In the genomic region with DNA sequence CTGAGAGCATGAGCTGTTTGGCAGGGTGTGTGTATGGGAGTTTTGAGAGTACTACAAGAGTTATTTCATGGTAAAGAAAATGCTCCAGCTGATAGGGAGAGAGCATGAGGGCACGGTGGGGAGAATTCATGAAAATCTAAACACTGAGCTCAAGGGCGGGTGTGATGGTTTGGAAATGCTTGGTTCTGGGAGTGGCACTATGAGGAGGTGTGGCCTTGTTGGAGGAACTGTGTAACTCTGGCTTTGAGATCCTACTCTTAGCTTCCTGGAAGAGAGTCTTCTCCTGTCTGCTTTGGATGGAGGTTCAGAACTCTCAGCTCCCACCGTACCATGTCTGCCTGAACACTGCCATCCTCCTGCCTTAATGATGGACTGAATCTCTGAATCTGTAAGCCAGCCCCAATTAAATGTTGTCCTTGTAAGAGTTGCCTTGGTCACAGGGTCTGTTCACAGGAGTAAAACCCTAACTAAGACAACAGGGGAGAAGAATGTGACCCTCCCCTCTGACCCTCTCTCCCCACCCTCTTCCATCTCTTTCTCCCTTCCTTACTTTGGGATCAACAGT, we compare ENCODE assay signal across 20 mouse cellular contexts. TPM values are rescaled to one million over a fixed set of nuclear protein-coding genes. Genes with fewer than 3 reads are reported as not detected.
DNase-seq lines count a peak whose midpoint lies in the region; ATAC-seq lines count a peak whose summit lies in the region.
"Had no signal": no experiment of that assay in that cellular context is flagged by ENCODE, and none has a peak within 500 bp of the region (broad histone marks: within the 10 kb centered on the region; RNA-seq: fewer than 3 reads in every experiment).

No protein-coding gene starts in this region.

- ATAC-seq in megakaryocyte, adult 5-6 weeks (ENCODE audit: poor library complexity, severe bottlenecking) = peak; percentile 54; the same call in 1 of the 2 replicates
- ATAC-seq: activated CD4-positive, CD25-positive, alpha-beta regulatory T cell, adult 4 months; forebrain, embryonic 13.5 days; forebrain, postnatal 0 days; intestine, postnatal 0 days; Patski had no signal

- peak; percentile 64 for DNase-seq in heart, adult 11 months
- DNase-seq in heart, postnatal 4 days = no peak
- peak; percentile 26 for DNase-seq in ZHBTc4 (ENCODE audit: low read depth, low spot score)
- no peak for DNase-seq in adrenal gland, adult (ENCODE audit: inconsistent age in 2 of 2, low spot score in 1 of 2)
- DNase-seq in frontal cortex, postnatal 36 days (ENCODE audit: low spot score in 2 of 2) = no peak
- DNase-seq: adrenal gland, postnatal 10 days; adrenal gland, postnatal 36 days; B cell, adult 2 months; cerebellum, adult 18-20 months; cerebellum, adult 9-10 months; cerebellum, postnatal 14 days; forebrain, postnatal 0 days; gastrocnemius, postnatal 36 days; heart, postnatal 14 days; kidney, adult 2 months had no signal

RNA-seq across cellular contexts. Expression of a gene that starts 58.7 kb away (rescaled TPM):
- 1 to 10 TPM; 6.2 to 6.9 TPM for total RNA-seq in heart, postnatal 4 days (2021)
- total RNA-seq in megakaryocyte, adult 5-6 weeks (2015) = 21.6 and 26.5 TPM in 2 replicates
- 14.8 and 15.1 TPM in 2 replicates for total RNA-seq in megakaryocyte, adult 5-6 weeks (2017)

Comparison
In these comparisons a context has a peak if more than half of its experiments do, and no peak if none do; other contexts are left out.
1. DNase-seq: peak in heart, adult 11 months (single experiment) and ZHBTc4 (single experiment); none in heart, postnatal 4 days (single experiment), adrenal gland, adult (0 of 2) and frontal cortex, postnatal 36 days (0 of 2).